Mouse (Mus musculus) neutrophil, adult 5-6 weeks (primary cell): Measurements from ENCODE around the gene 1110012L19Rik. TPM values are rescaled to one million over a fixed set of nuclear protein-coding genes. Genes with fewer than 3 reads are reported as not detected.
"Not testable (repeated sequence)": the region's sequence is repeated elsewhere in the genome, so short reads cannot be mapped to it uniquely, and the experiment has no call there.

Experiments
- ATAC-seq: fragments of 151-379, 151-347 bp; 2 replicates; pipeline ENCODE4 v1.8.0; 2017; ENCODE audit warnings: mild to moderate bottlenecking, moderate TSS enrichment; ENCODE audit not compliant: insufficient number of reproducible peaks, poor library complexity, low FRiP score, severe bottlenecking; ENCODE audit errors: extremely low read depth
- total RNA-seq: library from RNA; stranded (forward); fragments of 200-1000 nt; gene quantifications from 2 replicates; pipeline ENCODE4 v1.2.3, GENCODE M21; 2017

Gene 1110012L19Rik
- total RNA-seq, result 16.9 and 17.6 TPM in 2 replicates

DNA sequence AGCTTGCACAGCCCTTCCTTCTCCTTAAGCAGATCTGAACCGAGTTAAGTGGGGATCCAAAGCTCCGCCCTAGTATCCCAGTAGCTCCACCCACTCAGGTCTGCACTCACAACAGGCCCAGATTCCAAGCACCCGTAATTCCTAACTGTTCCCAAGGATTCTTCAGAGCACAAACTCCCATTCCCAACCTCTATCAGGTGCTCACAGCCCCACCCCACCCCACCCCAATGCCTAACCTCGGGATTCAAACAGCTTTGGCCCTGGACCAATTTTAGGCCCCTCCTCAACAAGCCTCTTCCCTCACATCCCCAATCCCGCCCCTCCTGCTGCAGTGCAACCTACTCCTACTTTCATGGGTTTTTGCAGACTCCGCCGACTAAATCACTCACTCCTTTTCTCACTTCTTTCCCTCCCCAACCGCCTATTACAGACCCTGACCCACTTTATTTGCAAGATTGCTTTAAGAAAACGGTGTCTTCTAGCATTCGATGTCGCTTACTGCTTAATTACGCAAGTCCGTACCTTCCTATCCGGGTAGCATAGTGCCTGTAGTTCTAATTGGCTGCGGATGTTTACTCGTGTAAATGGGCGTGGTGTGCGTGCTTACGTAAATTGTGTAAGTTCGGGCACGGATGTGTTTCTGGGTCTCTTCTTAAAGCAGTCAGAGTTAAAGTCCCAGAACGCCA is at the start of gene 1110012L19Rik:
TSS of gene 1110012L19Rik (plus strand) at position 602 of the 686 bp plus-strand sequence.
- peak; percentile 99 for ATAC-seq

DNA sequence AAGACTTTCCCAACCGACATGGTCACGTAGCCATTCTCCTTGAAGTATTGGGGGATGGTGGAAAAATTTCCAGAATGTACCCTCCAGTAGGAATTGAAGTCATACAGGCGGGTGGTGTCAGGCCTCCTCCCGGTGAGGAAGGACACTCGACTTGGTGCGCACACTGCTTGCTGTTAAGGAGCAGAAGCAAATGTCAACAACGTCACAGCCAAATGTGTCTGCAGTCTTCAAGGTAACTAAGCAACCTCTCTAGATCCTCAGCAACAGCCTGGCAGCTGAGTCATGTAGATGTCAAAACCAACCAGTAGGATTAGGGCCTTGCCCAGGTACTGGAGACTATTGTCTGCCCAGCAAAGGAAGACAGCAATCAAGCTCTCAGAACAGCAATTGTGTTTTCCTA is 22.7 kb upstream of the 1110012L19Rik start:
- ATAC-seq, result no peak

DNA sequence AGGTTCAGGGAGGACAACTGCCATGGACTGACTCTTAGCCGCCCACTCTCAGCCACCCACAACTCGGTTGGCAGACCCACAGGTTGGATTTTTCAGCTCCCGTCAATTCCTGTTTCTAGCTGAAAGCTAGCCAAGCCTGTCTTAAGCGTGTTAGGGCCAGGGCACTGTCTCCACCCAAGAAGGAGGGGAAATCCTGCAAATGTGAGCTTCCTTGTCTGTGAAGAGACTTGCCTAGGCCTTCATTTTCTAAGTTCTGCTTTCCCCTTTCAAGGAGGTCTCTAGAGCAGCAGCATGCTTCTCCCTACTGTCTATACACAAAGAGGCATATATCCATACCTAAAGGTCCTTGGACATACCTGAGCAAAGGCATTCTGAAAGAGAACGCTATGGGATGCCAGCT is 22.2 kb upstream of the 1110012L19Rik start:
- no peak for ATAC-seq

DNA sequence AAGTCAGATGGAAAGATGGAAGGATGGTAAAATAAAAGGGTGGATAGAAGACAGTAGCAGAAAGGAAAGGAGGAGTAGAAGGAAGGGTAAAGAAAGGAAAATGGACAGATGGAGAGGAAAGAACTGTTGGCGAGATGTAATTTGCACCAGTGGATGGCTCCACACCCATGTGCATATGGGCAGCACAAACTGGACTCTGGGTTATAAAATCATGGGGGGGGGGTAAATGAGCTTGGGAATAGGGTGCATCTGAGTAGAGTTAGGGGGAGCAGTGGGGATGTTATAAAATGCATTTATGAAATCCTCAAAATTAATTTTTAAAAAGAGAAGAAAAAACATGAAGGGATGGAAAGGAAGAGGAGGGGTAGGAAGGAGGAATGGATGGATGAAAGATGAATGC is 21.5 kb upstream of the 1110012L19Rik start:
- no peak for ATAC-seq

DNA sequence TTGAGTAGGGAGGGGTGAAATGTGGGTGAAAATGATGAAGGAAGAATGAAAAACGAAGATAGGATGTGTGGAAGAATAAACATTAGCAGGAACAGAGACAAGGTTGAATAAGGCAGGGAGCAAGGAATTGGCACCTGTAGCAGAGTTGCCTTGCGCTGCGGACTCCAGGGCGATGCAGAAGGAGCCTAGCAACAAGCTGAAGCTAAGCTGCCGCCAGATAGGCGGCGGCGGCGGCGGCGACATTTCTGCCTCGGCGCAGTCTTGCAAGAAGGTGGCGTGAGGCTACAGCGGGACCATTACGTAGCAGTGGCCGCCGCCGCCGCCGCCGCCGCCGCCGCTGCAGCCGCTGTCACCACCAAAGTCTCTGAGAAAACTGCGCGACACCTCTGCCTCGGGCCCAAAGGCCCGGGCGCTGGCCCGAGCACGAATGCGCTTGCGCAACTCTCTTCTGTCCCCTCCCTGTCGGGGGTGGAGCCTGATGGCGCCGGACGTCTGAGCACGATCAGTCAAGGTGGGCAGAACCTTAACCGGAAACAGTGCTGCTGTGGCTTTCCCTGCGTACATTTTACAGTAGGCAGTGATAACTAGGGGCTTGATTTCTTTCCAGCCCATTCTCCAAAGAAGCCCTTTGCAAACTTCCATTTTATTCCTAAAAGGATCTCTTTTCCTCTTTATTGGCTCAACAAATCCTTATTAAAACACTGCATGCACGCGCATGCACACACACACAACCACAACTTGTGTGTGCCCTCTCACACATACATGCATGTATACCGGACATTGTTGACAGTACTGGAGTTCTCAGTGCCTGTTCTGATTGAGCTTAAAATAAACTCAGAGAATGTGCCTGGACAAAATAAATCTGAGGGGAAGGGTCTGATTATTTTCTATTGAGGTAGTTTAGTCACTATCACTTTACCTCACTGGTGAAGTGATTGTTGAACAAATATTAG is 20.7 kb upstream of the 1110012L19Rik start, which contains the start of gene Ids:
TSS of gene Ids (minus strand) at position 424 of the 953 bp plus-strand sequence.
- peak; percentile 97 for ATAC-seq

DNA sequence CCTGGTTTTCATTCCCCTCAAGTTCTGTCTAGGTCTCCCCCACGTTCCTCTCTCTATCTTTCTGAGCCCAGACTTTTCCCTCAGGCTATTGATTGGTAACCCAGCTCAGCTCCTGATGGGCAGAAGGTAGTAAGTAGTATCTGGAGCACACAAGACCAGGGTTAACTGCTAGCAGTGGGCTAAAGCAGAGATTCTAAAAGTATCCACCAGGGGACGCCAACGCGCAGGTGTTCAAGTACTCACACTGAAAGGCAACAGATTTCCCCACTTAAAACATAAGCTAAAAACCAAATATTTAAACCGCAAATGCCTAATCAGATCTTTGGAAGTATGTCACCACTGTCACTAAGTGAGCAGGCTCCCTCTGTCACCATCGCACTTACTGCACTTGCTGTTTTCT is 15.9 kb upstream of the 1110012L19Rik start:
- peak; percentile 34; the same call in 1 of the 2 replicates for ATAC-seq

DNA sequence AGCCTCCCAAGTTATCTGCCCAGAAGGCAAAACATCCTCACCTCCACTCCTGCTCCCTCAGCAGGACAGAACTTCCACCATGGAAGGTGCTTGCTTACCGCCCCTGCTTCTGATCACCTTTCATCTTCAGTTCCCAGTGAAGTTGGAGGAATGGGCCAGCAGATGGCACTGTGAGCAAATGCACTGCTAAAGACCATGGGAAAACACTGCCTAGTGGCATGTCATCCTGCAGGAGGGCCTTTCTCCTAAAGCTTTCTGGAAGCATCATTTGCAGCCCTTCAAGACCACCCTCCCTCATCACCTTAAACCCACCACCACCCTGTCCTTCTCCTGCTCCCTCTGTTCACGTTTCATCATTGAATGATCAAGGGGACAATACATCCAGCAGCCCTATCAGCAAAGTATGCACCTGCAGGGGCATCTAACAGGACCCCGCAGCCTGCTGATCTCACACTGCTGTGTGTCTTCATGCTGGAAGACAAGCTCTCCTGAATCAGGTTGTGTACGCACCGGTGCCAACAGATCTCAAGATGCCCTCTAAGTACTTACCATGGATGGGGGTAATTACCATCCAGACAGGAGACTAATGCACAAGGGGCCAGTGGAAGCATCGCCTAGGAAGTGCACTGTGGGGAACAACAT is 11.1 kb upstream of the 1110012L19Rik start:
- peak; percentile 61; the same call in 1 of the 2 replicates for ATAC-seq

DNA sequence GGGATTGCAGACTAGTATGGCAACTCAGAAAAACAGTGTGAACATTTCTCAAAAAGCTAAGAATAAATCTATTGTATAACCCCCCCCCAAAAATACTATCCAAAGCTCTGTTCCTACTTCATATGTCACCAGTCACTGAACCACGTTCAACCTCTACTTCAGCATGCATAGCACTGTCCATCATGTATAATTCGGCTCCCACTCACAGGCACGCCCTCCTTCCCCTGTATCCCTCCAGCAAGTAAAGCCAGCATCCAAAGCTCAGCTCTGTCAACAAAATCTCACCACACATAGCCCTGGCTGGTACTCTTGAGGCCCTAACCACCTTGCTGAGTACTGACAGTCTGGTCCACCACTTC is 781 bp upstream of the 1110012L19Rik start:
- ATAC-seq, result no peak

DNA sequence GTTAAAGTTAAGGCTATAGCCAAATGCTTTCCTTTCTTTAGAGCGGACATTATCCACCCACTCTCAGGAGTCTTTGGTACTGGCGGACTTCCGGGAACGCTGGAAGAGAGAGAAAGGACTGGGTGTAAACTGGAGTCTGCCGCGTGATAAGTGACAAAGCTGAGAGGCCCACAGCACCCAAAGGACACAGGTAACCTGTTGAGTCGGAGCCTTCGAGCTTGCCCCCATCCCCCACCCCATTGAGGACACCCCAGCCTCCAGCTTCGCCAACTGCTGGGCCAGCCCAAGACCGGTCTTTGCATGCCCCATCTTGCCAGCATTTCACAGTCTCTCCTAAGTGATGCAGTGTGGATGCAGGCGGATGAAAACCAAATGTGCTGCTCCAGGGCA is 280 bp downstream of the 1110012L19Rik start:
- ATAC-seq, result no peak

DNA sequence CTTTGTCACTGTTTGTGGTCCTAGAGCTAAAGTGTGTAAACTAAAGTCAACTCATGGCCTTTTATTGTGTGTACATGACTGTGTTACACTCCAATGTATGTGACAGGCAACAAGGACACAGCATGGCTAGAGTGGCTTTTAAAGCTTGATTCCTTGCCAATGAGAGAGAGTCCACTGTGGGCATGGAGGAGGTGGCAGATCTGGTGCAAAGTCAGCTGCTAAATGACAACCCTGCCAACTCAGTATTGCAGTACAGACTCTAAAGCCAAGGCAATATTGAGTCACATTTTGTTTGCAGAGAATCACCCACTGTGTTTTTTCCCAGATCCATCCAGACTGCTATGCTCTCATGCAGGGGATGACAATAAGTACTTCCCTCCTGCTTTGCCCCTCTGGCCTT is 7.0 kb downstream of the 1110012L19Rik start:
- not testable (repeated sequence) for ATAC-seq

DNA sequence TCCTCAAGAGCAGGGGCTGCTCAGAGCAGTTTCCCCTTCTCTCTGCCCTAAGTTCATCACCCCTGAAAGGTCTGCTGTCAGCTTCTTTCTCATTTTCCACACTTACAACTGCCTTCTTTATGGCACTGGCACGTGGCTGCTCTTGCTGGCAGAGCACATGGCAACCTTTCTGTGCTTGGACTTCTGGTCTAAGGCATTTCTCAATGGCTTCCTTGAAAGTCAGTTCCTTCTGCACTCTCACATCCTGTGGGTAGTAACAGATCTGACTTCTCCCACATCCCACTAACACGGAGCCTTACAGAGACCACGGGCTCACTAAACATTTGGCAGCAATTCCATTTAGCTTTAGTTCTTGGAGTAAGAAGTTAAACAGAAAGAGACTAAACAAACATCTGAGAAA is 39.8 kb downstream of the 1110012L19Rik start:
- not testable (repeated sequence) for ATAC-seq

Other genes starting within 250 kb of the 1110012L19Rik start
- gene Ids, start 20.8 kb upstream of the 1110012L19Rik start, total RNA-seq, result 13.4 and 14.0 TPM in 2 replicates
- 7.5 and 8.8 TPM in 2 replicates for gene Tmem185a, start 91.3 kb downstream of the 1110012L19Rik start, total RNA-seq